Mouse (Mus musculus): ENCODE results near the gene Lamb2.

DNA sequence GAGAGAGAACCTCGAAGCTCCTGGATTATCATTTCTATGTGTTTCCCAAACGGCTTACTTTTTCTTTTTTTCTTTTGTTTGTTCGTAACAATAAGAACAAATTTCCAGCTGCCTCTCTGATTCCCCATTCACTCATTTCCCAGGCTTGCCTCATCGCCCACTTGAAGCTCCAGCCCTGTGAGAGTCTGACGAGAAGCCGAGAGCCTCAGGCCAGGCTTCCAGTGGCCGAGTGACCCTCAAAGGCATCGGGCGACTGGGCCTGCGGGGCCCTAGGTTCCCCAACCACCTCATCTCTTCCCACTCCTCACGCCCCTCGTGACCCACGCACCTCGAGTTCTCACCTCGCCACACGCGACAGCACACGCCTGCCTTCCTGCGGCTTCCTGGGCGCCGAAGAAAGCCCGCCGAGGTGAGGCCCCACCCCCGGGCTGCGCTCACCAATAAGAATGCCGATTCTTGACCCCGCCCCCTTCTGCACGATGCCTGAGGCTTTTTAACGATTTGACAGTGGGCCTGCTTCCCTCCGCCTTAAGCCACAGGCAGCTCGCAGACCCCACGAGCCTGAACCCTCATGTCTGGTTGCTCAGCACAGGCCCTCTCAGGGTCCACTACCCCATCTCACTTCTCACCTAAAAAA, 48.0 kb upstream of the Lamb2 start:
- TF ChIP-seq CTCF (IDR thresholded peaks at IDR 0.05) (no peak), EP300 (IDR thresholded peaks at IDR 0.05) (no peak)
